Mouse (Mus musculus): ENCODE measurements around the gene P2rx7. TPM values are rescaled to one million over a fixed set of nuclear protein-coding genes. Genes with fewer than 3 reads are reported as not detected.
"Not testable (repeated sequence)": the region's sequence is repeated elsewhere in the genome, so short reads cannot be mapped to it uniquely, and the experiment has no call there.

P2rx7 gene
- total RNA-seq, 2 experiments from 2014 or later = 1.3 to 1.5 TPM

DNA sequence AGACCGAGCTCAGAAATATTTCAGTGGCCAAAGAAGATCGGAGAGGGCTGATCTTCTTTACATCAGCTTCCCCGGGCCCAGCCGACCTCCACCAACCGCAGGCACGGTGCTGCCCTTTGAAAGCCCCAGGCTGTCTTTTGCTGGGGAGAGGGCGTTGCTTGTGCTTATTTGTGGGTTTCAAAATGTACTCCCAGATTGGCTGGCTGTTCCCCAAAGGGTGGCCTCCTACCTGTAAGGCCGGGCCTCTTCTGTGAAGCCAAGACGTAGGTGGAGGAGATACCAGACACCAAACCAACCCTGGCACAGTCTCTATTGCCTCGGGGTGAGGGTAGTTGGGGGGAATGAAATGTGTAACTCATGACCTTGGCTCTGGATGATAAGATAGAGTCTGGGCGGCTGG is 2.3 kb downstream of the P2rx7 start:
- DNase-seq (ENCODE audit: low spot score) = no peak

DNA sequence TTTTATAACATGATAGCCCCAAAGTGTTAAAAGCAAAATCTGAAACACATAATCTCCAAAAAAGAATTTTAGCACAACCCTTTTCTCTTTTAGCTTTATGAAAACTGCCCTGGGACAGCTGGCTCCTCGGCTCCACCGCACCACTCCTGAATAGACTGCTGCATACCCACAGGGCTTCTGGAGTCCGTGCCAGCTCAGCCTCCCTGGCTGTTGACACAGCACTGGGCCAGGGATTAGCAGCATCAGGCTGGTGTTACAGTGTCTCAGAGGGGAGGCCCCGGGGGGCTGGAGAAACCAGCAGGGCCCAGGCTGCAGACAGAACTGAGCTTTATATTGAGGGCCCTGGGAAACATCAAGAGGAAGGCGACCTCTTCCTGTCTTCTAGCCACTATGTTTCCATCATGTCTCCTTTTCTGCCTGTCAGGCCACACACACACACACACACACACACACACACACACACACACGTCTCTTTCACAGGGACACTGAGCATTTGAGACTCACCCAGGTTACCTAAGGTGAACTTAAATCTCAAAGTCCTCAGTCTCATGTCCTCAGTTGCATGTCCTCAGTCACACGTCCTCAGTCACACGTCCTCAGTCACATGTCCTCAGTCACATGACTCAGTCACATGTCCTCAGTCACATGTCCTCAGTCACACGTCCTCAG is 3.7 kb downstream of the P2rx7 start:
- no peak for DNase-seq (ENCODE audit: low spot score)

DNA sequence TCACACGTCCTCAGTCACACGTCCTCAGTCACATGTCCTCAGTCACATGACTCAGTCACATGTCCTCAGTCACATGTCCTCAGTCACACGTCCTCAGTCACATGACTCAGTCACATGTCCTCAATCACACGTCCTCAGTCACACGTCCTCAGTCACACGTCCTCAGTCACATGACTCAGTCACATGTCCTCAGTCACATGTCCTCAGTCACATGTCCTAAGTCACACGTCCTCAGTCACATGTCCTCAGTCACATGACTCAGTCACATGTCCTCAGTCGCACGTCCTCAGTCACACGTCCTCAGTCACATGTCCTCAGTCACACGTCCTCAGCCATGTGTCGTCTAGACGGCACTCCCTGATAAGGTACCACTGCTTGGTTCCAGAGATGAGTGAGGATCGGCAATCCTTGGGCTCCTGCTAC is 4.3 kb downstream of the P2rx7 start:
- not testable (repeated sequence) for DNase-seq (ENCODE audit: low spot score)

DNA sequence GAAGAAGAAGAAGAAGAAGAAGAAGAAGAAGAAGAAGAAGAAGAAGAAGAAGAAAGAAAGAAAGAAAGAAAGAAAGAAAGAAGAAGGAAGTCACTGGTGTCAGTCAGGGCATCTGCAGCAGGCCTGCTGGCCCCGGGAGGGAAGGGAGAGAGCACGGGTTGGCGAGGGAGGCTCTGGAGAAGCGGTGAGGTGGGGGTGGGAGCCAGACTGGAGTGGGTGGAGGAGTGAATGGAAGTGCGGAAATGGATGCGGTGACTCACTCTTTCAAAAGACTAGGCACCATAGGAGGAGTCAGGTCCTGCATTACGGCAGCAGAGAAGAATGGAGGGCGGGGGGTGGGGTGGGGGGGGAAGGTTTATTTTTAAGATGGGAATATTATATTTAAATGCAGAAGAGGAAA is 5.6 kb downstream of the P2rx7 start:
- DNase-seq (ENCODE audit: low spot score) = no peak

DNA sequence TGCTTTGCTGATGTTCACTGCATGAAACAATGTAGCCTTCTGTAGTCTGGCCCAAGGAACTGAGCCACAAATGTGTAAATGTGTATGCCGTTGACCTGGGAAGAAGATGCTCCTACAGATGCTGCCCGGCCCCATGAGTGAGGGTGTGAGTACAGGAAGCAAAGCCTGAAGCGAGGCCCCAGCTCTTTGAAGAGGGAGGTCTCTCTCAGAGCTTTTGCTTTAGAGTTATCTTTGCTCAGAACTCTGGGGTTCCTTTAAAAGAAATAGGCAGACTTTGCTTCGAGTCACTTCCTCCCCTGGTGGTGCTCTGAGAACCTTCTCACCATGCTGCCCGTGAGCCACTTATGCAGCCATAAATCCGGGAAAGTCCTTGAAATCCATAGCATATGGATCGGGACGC is 6.4 kb downstream of the P2rx7 start:
- DNase-seq (ENCODE audit: low spot score) = no peak

DNA sequence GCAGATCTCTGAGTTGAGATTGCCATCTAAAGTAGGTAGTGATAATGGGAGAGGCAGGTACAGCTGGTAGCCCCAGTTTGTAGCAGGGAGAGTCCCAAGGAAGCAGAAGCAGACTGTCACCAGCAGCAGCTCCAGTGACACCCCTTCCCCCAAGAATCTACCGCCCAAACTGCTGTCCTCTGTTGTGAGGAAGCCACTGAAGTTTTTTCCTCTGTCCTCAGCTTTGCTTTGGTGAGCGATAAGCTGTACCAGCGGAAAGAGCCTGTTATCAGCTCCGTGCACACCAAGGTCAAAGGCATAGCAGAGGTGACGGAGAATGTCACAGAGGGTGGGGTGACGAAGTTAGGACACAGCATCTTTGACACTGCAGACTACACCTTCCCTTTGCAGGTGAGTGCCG is 8.8 kb downstream of the P2rx7 start:
- no peak for DNase-seq (ENCODE audit: low spot score)

DNA sequence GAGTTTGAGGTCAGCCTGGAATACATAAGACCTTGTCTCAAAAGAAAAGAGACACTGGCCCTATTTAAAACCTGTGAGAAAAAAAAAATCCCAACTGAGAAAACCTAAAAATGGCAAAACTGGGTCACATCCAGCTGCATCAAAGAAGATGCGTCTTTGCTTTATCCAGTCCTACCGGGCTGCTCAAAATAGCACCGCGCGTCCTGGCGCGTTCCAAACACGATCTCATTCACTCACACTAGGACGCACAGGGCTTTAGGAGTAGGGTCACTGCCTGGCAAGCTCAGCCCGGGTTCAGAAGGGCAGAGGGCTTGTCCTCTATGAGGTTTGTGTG is 9.4 kb downstream of the P2rx7 start:
- no peak for DNase-seq (ENCODE audit: low spot score)

DNA sequence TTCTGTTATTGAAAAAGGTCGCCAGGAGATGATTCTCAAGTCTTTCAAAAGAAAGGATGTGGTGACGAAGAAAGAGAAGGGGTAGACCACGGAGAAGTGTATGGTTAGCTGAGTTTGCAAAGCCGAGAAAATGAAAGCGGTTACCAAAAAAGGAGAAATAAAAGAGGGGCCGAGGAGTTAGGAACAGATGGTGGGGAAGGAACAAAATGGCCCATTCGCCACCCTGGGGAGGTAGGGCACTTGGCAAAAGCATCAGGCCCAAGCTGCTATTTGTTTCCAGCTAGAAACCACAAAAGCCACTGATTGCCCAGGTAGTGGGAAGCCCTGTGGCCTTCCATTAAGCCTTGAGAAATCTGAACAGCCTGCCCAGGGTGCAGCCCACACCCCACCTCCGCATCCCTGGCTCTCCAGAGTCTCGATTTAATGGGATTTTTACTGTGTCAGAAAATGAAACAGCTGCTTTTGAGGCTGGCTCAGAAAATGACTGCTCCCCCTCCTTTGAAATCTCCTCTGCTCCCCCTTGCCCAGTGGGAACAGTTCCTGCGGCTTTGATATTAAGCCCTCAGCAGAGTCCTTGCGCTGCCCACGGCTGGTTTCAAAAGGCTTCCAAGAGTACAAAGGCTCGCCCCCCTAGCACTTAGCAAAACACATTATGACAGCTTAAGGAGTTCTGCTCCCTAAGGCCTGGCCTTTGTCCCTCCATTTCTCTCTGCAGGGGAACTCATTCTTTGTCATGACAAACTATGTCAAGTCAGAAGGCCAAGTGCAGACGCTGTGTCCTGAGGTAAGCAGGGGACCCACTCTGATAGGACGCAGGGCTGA is 9.9 kb downstream of the P2rx7 start:
- no peak for DNase-seq (ENCODE audit: low spot score)

DNA sequence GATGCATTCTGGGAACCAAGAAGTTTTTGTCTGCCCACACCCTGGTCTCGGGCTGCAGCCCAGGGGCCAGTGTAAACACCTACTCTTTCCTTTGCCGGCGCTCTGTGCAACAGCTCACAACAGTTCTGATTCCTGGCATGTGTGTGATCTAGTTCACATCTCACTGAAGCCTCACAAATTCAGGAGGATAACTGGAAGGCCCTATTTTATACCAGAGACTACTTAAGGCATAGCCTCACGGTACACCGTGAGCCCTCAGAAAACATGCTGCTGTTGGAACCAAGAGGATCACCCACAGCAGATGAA is 10.5 kb downstream of the P2rx7 start:
- no peak for DNase-seq (ENCODE audit: low spot score)

DNA sequence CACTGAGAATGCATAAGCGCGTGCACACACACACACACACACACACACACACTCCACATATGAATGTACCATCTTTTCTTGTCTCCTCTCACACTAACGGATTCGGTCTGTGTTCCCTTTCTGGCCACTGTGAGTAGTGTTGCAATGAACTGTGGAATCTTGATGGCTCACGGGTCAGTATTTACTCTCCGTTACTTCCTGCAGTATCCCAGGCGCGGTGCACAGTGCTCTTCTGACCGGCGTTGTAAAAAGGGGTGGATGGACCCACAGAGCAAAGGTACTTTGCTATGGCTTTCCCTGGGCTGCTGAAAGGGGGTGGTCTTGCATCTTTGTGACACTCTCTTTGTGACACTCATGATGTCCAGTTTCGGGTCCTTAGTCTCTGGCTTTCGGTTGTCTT is 13.1 kb downstream of the P2rx7 start:
- DNase-seq (ENCODE audit: low spot score) = no peak

DNA sequence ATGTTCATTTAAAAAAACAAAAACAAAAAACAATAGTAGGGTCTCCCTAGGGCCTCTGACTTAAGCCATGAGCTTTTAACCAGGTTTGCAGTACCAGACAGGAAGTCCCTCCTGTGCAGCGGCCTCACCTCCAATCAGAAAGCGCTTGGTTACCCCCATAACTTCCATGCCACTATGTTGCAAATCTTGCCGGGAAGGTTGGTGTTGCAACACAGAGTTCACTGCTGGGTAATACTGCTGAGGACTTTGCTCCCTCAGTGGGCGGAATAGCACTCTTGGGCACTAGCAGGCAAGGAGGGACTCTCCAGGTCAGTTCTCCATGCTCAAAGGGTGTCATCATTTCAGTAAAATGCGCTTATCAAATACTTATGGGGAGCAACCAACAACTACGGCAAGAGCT is 18.8 kb downstream of the P2rx7 start:
- no peak for DNase-seq (ENCODE audit: low spot score)

DNA sequence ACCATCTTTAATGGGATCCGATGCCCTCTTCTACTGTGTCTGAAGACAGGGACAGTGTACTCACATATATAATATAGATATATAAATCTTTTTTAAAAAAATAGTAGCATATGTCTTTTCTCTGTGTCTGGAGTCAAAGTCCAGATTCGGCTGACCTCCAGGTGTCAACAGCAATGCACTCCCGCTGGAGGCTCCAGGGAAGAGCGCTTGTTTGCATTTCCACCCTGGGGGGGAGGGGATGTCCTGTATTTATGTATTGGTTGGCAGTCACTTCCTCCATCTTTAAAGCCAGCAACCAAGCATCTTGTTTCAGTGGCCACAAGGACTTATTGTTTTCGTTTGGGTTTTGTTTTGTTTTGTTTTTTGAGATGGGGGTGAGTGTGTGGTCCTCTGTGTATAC is 21.3 kb downstream of the P2rx7 start:
- DNase-seq (ENCODE audit: low spot score) = no peak

DNA sequence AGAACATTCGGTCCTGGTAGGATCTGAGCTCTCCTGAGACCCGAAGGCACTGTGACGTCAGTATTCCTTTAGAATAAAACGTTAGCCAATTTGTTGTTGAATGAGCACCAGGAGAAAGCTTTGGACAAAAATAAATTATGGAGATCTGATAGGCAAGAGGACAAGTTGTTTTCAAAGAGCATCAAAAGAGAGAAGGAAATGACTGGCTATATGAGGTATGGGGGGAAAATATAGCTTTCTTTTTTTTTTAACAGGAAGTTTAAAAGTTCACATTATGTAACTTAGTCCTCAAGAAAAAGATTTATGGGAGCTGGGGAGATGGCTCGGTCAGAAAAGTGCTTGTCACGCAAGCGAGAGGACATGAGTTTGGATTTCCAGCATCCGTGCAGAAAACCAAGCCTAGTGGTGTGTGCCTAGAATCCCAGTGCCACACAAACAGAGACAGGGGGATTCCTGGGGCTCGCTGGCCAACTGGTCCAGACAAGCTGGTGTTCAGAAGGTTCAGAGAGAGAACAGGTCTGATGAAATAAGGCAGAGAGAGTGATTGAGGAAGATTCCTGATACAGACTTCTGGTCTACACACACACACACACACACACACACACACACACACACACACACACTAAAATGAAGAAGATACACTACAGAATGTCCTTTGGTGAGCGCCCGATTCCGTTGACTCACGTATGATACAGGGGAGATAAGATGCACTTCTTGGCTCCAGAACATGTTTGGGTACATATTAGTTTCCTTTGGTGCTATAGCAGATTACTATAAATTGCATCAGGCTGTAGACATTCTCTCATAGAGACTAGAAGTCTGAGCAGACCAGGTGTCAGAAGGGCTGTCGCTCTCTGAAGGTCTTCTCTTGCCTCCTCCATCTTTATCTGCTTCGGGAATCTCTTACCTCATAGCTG is 25.5 kb downstream of the P2rx7 start:
- no peak for DNase-seq (ENCODE audit: low spot score)

DNA sequence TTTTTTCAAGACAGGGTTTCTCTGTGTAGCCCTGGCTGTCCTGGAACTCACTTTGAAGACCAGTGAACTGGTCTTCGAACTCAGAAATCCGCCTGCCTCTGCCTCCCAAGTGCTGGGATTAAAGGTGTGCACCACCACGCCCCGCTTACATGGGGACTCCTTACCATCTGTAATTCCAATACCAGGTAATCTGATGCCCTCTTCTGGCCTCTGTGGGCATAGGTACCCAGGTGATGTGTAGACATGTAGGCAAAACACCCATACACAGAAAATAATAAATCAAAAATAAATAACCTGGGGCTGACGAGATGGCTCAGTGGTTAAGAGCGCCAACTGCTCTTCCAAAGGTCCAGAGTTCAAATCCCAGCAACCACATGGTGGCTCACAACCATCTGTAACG is 27.9 kb downstream of the P2rx7 start:
- DNase-seq (ENCODE audit: low spot score) = not testable (repeated sequence)

DNA sequence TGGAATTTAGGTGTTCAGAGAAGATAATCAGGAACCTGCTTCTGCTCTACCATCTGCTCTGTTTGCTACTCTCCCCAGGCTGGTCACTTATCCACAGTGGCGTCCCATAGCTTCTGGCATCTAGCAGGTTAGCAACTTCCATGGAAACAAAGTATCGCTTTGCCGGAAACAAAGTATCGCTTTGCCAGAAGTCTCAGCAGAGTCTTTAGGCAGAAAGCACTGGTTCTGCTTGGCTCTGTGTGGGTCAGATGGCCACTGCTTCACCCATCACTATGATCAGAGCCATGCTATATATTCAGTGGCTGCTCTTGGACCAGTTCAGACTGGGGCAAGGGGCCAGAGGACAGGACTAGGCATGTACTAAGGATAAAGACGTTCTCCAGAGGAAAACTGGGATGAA is 28.6 kb downstream of the P2rx7 start:
- DNase-seq (ENCODE audit: low spot score) = no peak

DNA sequence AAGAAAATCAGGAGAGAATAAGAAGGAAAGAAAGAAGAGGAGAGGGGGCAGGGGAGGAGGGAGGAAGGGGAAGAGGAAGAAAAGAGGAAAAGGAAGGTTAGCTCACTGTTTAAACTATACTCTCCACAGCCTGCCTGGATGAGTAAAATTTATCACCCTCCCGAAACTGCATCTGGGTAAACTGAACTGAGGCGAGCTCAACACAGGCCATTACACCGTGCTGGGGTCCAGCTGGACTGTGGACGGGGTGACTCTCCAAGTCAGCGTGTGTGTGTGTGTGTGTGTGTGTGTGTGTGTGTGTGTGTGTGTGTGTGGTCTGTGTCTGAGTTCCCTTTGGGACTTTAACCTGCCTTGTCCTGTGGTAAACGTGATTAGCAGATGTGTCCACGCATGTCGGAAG is 32.3 kb downstream of the P2rx7 start:
- no peak for DNase-seq (ENCODE audit: low spot score)

DNA sequence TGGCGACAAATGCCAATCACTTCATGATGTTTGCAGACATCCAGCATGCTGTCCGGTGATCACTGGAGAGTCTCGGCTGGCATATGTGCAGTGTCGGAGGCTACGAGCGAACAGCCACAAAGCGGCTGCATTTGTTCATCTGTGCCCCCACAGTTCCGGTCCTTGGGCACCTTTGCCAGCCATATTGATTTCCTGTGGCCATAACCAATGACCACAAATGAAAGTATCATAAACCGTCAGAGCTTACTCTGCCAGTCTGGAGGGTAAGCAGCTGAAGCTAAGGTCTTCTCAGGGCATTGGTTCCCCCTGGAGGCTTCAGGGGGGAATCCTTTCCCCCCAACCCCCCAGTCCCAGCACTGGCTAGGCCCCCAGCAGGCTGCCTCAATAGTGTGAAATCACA is 34.3 kb downstream of the P2rx7 start:
- no peak for DNase-seq (ENCODE audit: low spot score)

DNA sequence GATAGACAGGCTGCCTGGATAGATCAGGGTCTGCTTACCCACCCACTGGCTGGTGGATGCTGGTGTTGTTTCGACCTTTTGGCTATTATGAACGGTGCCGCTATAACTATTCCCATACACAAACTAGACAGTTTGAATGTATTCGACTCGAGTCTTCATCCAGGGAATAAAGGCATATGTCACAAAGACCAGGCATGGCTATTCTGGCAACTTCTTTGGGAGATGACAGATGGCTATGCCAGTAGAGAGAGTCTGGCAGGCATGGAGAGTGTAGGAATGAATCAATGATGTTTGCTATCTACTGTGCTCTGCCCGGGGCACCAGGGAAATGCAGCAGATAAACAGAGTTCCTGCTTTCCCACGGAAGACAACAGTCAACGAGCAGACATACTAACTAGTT is 36.2 kb downstream of the P2rx7 start:
- DNase-seq (ENCODE audit: low spot score) = no peak

DNA sequence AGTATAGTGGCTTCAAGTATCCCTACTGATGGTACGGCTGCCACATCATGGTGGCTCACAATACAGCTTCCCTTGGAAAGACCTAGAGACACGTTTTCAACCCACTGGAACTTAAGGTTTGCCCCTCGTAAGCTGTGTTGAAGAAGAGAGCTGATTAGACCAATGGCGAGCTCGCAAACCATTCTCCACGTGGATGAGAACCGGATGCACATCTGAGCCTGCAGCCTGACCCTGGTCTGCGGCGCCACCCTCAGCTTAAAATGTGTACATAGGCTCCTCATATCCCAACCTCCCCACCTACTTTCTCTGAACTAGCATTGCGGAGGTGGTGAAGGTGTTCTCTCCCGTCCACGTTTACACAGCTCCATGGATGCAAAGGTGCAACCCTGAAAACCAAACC is 37.6 kb downstream of the P2rx7 start:
- no peak for DNase-seq (ENCODE audit: low spot score)

DNA sequence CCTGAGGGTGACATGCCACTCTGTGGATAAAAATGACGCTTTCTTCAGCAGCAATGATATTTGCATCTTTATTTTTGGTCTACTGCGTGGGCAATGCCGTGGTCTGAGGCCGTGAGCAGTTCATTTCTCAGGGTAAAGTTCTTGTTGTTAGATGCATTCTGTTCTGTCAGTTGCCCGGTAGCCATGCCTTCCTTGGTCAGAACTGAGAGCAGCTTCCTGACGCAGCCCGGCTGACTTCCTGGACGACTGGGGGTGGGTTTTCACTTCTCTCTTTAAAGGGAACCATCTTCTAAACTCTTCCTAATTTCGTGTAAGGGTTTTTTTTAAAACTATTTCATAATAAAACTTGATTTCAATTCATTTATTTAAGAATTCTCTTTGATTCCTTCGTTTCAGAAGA is 40.2 kb downstream of the P2rx7 start:
- DNase-seq (ENCODE audit: low spot score) = no peak

DNA sequence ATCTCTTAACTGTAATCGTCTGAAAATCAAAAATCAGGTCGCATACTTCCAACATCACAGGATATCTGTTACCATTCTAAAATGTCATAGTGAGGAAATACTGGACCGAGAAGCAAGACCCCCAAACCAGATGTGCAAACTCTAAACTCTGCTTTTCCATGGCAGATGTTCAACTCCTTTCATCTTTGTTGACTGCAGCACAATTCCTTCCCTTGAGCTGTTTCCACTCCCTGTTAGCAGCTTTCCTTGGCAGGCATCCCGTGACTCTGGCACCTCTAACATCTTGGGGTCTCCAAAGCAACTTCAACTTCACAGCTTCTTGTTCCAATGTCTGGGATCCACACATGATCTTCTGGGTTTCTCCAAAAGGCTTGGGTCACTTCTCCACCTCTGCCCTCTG is 43.7 kb downstream of the P2rx7 start:
- no peak for DNase-seq (ENCODE audit: low spot score)

DNA sequence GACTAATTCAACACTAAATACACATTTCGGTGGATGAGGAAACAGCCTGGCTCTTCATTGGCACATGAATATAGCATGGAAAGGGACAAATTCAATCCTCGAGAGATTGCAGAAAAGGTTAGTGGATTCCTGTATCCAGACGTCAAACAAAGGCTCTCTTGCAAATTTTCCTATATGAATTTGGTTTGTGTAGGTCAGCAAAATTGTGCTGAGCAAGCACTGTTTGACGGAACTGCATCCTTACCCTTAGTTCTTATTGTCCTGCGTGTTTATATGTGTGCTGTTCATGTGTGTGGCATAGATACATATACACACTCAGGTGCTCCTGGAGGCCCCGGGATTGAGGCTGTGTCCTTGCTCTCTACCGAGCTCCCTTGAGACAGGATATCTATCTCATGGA is 45.4 kb downstream of the P2rx7 start:
- no peak for DNase-seq (ENCODE audit: low spot score)

DNA sequence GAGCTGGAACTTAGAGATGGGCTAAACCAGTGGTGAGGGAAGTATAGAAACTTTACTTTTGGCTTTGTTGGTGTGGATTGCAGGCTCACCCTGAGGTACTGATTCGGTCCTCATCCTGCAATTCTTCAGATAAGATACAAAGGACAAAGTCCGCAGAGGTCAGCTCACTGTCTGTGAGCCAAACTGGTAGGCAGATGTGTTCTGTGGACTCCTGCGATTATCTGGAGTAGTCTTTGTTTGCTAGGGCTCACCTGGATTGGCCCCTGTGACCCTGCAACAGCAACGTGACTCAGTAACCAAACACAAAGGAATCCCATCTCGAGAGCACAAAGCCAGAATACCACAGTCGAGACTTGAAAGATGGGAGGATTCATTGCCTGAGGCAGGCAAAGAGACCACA is 46.8 kb downstream of the P2rx7 start:
- DNase-seq (ENCODE audit: low spot score) = no peak
